Mouse (Mus musculus) neural tube, embryonic 10.5 days (tissue): ENCODE results near the gene 5530401A14Rik.
A peak's percentile ranks its signal among the peaks of the same experiment; 100 is the strongest.

Experiments used
- DNase-seq: peaks from one replicate; pipeline ENCODE4 v3.0.0-alpha.2; 2017; ENCODE audit warnings: low spot score; ENCODE audit errors: extremely low spot score

The 5530401A14Rik gene

GRCm38 (mm10) chr11:81860250-81860972 is at the start of gene 5530401A14Rik:
TSS of gene 5530401A14Rik (plus strand) at chr11:81860673.
- DNase-seq = peak; percentile 41

GRCm38 (mm10) chr11:81814816-81815215 is 45.7 kb upstream of the 5530401A14Rik start:
- no peak for DNase-seq

DNA sequence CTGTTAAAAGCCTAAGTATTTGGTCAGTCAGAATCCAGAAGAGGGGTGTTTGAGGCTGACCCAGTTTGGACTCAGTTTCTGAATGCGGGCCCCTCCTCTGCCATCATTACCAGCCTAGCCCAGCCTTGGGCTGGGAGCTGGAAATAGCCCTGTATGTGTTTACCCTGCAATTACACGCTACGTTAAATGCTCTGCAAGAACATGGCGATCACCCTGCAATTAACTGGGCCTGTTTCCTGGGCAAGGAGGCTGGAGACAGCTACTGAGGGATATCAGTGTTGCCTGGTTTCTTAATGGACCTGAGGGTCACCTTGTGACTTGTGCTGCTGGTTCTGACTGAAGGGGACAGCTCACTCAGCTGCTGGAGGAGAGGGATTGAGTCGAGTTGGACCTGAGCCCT is 43.9 kb upstream of the 5530401A14Rik start:
- no peak for DNase-seq

- no peak for DNase-seq
Measured at GRCm38 (mm10) chr11:81832381-81832780, 28.1 kb upstream of the 5530401A14Rik start.

DNA sequence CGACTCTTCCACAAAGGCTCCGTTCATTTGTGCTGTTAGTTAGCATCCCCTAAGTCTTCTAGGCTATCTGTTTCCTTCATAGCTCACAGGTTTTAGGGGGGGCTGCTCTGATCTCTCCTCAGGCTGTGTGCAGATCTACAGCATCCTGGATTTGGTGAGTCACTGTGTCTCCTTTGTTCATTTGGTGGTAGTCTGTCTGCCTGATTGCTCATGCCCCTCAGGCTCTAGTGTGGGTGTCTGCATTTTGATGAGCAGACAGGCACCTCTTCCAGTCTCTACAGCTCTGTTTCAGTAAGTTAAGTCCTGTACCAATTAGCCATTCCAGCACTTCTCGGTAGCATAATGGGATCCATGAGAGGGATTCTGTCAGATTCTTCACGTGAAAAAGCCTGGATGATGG is 22.0 kb upstream of the 5530401A14Rik start:
- DNase-seq = no peak

DNA sequence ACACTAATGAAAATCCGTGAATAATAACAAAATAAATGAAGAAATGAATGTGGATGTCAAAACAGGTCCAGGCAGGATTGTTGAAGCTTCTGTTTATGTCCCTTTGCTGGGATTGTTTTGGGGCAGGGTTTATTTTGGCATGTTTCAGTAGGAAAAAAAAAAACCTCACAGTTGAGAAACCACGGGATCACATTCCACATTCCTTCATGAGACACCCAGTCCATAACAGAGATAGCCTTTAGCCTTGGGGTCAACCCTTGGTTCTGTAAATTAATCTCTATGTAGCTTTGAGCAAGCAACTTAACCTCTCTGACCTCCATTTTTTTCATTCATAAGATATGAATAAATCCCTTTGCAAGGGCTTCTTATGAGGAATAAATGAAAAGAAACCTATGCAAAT is 19.5 kb upstream of the 5530401A14Rik start:
- DNase-seq = no peak

GRCm38 (mm10) chr11:81845010-81845685 is 15.3 kb upstream of the 5530401A14Rik start:
- no peak for DNase-seq

GRCm38 (mm10) chr11:81845686-81846036 is 14.8 kb upstream of the 5530401A14Rik start:
- DNase-seq = no peak

DNA sequence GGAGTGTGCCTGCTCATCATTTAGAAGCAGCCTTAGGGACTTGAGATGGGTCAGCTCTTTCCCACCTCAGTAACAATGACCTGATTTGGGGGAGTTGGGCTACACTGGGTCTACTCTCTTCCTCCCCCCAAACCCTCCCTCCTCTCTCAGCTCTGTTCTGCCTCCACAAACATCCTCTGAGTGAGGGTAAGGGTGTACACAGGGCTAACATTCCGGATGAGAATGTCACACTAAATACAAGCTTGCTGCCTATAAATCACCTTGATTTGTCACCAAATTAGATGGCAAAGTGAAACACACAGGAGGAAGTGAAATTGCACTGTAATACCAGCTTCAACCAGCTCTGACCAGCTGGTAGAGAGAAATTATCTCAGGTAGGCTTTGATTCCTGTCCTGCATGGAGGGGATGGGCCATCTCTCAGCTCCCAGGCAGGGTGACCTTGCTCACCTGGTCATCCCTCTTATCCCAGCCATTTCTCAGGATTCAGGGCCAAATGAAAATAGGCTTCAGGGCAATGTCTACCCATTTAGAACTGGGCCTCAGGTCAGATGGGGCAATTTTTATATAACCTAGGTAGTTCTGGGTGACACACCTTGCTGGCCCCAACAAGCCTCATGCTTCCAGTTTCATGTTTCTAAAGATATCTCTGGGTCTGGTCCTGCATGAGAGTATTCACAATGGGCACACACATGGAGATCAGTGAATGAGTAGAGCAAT is 12.5 kb upstream of the 5530401A14Rik start:
- DNase-seq = no peak

DNA sequence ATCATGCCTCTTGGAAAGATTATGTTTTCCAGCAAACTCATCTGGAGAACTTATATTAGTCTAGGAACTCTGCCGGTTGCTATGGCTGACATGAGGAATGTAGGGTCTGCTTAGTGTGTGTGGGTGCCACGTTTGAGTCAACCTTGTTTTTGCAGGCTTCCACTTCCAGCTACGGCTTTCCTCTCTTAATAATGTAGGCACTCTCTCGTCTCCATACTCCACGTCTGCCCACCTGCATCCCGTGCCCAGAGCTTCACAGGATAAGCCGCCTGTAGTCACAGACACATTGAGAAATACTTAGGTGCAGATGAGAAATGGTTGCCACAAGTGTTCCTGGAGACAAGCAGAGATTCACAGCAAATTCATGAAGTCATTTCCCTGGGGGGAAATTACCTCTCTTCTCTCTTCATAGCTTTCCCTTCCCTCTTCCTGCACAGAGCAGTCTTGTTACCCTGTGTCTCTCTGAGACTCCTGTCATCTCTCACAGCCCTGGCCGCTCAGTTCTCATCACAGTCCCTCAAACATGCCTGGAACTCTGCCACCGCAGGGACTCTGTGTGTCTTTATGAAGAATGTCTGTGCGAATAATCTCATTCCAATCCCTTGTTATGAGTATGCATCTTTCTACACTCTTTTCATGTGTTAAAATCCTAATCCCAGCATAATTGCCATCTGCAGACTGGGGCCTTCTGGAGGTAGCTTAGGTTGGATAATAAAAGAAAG is 5.3 kb downstream of the 5530401A14Rik start:
- DNase-seq = no peak

DNA sequence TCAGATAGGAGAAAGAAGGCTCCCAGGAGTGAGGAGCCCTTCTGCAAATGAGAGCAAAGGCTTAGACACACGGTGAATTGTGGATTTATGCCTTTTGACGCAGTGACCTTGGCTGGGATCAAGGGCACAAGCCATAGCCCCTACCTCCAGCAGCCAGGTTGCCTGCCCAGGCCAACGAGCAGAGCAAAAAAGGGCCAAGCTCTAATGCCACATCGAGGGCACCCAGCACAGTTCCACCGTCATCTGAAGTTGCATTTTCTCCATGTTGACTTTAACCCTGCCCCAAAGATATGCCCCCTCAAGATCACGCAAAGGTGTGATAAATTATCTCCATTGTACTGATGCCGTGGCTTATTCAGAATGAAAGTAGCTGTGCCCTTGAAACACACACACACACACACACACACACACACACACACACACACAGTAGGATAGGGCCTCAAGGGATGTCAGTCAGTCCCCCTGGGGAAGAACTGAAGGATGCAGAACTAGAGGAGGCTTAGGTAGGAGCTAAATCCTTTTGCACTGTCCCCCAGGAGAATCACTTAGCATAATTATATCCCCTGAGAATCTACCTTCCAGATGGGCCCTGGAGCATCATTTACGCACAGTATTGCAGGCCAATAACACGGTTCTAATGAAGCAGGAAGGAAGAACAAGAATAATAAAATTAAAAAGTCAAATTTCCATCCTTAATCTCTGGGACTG is 11.2 kb downstream of the 5530401A14Rik start:
- DNase-seq = no peak

DNA sequence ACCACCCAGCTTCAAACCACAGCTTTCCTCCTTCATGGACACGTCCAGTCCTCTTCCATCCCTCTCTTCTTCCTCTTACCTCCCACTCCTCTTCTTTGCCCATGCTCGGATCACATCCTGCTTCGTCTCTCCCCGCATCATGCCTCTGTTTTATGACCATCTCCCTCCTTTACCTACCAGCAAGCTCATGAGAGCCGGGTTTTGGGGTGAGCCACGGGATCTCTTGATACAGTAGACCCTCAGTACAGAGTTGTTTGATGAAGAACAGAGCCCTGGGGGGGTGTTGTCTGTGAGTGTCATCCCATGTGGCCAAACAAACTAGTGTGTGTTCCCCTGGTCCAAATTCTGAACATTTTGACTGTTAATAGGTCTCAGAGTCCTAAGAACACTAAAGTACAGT is 36.0 kb downstream of the 5530401A14Rik start:
- no peak for DNase-seq

DNA sequence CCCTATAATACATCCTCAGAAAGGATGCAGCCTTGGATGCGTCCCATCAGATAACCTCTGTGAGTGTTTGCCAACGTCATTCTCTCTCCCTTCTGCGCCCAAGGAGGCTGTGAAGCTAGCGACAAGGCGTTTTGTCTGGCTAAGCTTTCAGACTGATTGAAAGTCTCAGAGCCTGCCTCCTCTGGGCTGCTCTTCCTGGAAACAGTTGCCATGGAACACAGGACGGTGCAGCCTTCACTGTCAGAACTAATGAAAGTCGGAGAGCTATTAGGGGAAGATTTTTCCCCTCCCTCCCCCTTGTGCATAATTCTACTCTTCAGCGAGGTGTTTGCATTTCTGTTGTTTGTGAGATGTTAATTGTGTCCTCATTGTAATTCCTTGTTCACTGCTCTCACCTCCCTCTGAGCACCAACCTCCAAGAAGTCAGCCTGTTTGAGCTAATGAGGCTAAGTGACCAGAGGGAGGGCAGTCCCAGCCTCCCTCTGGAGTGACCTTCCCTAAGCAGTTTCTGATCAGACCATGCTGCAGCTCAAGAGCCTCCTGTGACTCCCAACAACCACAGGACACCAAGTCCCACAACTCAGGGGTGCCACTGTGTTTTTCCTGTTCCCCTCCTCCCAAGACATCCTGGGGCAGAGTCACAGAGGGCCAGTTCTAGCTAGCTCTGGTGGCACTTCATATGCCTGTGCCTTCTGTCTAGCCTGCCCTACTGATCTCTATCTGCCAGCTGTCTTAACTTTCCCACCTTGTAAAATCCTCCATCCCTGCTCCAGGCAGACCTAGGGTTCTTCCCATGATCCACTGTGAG is 37.3 kb downstream of the 5530401A14Rik start:
- DNase-seq = no peak

- no peak for DNase-seq
Measured at GRCm38 (mm10) chr11:81902318-81902717, 41.8 kb downstream of the 5530401A14Rik start.

DNA sequence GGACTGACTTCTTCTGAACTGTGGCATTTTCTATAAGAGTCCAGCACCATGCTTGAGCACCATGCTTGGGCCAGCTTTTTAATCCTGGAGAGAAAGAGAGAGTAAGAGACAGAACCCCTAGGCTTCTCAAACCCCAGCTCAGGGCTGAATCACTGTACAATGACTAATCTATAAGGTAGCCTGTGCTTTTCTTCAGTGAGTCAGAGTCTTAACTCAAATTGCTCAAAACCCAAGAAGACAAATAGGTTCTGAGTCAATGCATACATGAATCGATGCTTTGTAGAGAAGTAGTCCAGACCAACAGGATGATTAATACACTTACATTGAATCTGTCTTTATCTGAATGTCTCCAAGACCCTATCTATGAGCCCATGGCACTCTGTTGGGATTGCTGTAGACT is 48.3 kb downstream of the 5530401A14Rik start:
- no peak for DNase-seq

GRCm38 (mm10) chr11:81909397-81909894 is 49.0 kb downstream of the 5530401A14Rik start:
- no peak for DNase-seq

DNA sequence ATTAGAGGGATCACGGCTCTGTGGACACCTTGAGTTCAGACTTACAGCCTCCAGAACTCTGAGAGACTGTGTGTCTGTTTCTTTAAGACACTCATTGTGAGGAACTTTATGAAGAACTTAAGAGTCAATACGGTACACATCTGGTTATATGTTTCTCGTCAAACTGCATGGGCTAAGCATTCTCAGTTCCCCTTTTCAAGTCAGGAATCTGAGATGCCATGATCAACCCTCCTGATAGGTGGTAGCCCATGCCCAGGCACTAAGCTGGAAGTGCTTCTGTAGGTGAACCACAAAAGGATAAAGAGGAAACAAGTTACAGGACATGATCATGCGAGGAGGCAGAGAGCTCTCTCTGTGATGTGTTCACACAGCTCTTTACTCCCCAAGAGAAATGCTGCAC is 52.6 kb downstream of the 5530401A14Rik start:
- no peak for DNase-seq

DNA sequence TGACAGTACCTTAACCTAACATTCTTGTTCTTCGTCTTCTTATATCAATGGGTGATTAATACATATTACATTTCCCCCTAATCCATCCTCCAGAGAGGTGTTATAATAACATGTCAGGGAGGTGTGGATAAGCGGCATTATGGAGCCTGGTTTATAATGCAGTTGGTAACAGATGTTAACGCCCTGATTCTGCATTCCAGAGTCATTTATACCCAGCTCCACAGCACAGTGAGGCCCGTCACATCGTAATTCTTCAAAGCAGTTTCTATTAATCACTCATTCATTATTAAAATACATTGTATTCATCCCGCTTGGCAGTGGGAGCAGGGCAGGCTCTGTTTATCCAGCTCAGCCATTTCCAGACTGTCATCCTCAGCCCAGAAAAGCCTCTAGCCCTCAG is 55.0 kb downstream of the 5530401A14Rik start:
- no peak for DNase-seq

DNA sequence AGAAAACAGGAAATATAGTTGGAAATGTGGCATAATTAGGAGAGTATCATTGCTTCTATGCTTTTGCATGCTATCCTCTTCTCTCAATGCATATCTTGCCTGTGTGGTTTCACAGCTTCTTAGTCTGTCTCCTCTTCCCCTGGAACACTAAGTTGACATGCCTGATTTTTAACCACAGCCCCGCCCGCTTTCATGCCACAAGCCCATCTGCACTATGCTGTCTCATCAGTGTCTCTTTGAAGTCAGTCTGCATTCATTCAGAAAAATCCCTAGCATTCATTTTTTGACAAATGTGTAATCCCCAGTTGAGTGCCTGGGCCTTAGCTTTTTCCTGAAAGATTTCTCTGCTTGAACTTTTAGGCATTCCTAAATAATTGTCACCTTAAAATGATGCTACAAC is 62.6 kb downstream of the 5530401A14Rik start:
- DNase-seq = no peak

DNA sequence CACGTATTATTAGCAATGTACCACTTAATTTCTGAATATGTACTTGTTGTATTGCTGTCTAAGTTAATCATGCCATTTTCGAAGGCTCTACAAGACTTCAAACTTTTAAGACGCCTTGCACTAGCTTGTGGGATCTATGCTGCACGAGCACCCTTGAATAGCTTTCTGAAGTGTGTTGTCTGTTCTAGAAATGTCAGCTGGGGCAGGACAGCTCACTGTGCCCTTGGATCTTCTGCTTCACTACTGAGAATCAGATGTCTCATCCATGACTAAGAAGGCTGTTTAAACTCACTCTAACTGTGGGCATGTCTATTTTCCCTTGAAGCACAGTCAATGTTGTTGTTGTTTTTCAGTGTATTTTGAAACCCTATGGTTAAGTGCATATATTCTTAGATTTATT is 63.2 kb downstream of the 5530401A14Rik start:
- DNase-seq = no peak
